Mouse (Mus musculus) frontal cortex, adult (tissue): Measurements from ENCODE around the gene Ninj2.
A peak's percentile ranks its signal among the peaks of the same experiment; 100 is the strongest.

Experiments used
- ATAC-seq: cut with Nextera tagmentation; 2 replicates; pipeline ENCODE4 v1.9.2; 2017; ENCODE audit warnings: mild to moderate bottlenecking, moderate library complexity, mixed read lengths; ENCODE audit not compliant: low TSS enrichment

Ninj2 gene

DNA sequence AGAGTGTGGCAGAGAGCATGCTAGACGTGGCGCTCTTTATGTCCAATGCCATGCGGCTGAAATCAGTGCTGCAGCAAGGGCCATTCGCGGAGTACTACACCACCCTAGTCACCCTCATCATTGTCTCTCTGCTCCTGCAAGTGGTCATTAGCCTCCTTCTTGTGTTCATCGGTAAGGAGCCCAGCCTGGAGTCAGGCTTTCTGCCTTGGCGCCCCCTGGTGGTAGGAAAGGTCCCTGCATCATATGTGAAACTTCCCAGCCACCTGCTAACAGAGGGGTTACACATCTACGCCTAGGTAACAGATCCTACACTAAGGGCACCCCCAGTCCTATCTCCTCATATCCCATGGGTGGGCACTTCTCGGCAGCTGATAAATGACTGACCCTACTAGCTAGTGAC, 104.8 kb downstream of the Ninj2 start:
- peak; percentile 66 for ATAC-seq

DNA sequence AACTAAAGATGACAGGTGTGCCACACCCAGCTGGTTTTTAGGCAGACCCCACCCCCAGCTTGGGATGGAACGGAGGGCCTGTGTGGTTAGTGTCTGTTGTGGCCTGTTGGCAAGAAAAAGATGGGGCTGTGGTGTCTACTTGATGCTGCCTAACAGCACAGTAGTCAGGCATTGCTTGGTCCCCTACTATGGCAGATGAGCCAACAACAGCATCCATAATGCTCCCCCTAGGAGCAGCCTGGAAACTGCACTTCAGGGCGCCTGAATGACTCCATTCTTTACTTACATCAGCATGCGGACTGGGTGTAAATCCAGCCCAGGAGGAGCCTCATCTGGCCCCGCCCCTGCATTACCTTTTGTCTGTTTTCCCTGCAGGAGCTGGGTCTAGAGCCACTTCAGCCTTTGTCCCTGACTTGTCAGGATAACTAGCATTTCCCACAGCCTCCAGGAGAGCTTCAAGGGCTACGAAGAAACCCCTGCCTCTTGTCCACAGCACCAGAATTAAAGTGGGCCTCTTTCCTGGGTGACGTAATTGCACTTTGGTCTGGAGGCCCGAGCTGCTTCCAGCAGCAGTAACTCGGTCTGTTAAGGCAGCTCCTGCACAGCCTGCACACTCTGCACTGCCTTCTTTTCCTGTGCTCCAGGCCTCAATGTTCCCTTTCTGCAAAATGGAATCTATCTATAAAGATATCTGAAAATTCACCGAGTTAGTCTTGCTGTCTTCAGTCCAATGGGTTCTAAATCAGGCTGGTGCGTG, 106.7 kb downstream of the Ninj2 start:
- ATAC-seq: no peak

DNA sequence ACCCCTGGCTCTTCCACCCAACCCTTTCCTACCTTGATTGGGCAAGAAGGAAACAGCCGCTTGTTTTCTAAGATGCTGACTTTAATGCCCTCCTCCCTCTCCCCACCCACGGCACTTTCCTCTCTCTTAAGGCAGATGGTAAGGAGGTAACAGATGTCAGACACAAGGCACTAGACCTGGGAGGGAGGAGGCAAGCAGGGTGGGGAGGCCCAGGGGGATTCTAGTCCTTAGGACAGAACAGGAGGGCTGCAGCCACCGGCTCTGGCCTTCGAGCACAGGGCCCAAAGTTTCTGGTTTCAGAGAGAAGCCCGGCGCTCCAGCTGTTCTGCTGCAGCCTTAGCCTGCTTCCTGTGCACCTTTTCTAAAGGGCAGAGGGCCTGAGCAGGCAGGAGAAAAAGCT, 108.8 kb downstream of the Ninj2 start:
- no peak for ATAC-seq

DNA sequence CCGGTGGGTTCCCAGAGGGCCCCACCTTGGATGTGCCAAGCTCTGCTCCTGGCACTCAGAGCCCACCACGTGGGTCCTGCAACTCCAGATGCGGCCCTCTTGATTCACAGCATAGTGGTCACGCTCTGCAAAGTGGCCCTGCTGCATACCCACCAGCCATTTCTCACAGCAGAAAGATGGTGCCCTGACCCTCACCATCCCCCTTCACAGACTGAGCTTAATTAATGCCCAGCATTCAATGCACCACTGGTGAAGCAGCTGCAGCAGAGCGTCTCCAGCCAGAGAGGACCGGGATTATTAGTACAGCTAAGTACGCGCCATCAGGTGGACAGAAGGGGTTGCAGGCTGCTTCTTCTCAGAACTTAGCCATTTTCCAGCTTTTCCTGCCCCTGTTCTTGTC, 109.3 kb downstream of the Ninj2 start:
- no peak for ATAC-seq

DNA sequence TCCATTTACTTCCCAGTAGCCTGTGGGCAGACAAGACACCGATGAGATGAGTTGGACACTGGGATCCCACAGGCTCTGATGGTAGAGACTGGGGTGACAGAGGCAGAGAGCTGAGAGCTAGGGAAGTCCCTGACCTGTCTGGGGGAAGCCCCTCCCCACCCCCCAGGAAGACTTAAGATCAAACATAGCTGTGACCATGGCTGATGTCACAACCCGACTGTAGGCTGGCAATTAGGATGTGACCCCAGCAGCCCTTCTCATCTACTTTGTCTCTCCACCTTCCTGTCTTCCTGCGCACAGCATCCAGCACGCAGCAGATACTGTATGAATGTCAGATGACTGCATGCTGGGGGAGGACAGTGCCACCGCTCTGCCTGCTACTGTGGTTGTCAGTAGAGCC, 113.4 kb downstream of the Ninj2 start:
- no peak for ATAC-seq

DNA sequence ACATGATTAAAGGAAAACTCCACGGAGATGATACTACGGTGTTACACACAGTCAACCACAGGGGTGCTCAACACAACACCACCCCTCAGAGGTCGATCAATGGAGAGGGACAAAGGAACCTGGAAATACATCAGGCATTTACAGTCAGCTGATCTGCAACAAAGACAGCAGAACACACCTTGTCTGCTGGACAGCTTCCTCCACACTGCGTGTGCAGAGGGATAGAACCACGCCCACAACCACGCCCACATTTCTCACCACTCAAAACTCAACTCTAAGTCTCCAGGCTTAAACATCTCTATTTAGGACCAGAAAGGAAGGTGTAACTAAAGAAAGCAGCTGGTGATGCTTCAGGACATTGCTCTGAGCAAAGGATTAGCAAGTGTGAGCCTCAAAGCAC, 118.4 kb downstream of the Ninj2 start:
- no peak for ATAC-seq

DNA sequence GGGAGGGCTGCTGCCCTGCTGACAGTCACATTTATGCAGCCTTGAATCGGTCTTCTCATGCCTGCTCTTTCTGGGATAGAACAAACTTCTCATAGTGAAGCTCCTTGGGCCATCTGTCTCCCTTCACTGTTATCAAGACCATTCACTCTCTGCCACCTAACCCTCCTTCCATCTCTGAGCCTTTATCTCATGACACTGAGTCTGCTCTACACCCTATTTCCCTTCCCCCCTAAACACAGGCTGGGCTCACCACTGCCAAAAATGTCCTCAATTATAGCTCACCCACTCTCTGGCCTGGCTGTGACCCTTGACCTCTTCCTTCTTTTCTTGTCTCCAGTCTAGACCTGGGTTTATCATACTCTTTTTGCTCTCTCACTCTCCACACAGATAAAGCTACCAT, 123.6 kb downstream of the Ninj2 start:
- no peak for ATAC-seq

DNA sequence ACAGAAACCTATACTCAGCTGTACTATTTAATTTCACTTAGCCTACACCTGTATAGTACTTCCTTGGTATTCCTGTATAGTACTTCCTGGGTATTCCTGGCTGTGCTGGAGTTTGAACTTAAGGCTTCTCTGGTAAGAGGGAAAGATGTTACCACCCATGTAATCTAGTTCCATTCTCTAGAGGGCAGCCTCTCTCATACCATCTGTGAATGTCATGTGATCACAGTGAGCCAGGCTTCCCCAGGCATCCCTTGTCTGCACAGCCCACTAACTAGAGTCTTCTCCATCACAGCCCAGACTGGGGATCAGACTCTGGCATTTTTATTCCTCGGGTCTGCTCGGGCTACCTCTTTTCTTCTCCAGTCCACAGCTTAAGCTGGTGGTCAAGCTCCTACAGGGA, 126.1 kb downstream of the Ninj2 start:
- no peak for ATAC-seq

DNA sequence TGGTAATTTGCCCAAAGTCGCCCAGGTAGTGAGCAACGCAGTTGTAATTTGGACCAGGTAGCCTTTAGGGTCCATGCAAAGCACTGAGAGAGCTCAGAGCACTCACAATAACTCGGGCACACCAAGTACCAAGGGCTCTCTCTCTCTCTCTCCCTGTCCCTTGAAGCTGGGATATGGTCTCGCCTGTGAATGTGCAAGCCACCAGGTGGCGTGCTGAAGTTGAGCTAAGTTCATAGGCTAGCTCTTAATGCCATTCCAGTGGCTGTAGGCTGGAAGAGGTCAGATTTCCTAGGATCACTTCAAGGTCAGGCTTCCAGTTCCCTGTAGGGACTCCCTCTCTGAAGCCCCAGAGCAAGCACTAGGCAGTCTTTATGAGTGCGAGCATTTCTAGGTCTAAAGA, 129.5 kb downstream of the Ninj2 start:
- ATAC-seq: peak; percentile 74; the same call in 1 of the 2 replicates

DNA sequence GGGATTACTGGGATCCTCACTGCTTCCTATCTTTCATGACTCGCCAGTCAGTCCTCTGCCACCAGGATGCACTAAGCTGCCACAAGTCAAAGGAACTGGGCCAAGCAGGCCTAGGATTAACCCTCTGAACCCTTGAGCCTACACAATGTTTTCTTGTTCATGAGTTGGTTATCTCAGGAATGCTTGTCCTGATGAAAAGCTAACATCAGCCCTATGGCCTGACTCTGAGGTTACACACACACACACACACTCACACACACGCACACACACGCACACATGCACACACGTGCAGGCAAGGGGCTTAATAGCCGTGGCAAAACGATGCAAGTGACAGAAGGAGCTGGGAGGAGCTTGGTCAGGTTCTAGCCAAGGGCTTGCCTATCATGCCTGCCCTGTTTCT, 132.2 kb downstream of the Ninj2 start:
- ATAC-seq: no peak

DNA sequence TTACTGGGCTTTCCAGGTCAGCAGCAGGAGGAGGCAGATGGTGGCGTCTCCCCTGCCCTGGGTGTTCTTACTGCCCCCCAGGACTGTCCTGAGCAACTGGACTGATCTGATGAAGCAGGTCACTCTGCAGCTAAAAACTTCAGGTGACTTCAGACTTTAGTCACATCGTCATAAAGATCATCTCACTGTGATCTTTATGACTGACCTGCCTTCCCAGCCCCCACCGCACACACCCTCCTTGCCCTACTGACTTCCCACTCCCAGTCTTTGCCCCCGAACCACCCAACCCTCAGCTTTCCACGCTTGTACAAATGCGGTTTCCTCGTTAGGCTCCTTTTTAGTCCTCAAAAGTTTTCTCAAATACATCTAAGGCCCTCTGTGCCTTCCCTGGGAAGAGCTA, 133.9 kb downstream of the Ninj2 start:
- ATAC-seq: no peak

DNA sequence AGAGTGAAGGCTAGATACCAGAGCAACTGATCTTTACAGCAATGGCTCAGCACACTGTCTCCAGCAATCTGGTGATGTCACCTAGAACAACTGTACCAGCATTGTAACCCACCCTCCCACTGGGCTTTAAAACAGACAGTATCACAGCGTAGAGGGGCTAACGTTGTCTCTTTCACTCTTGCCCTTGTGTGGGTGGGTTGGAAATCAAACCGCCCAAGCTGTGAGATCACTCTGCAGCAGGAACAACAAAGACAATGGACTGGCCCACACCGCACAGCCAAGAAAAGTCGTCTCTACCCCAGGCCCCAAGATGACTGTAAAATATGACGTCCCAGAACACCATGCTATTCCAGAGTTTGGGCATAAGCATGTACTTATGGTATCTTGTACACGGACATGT, 136.7 kb downstream of the Ninj2 start:
- no peak for ATAC-seq

DNA sequence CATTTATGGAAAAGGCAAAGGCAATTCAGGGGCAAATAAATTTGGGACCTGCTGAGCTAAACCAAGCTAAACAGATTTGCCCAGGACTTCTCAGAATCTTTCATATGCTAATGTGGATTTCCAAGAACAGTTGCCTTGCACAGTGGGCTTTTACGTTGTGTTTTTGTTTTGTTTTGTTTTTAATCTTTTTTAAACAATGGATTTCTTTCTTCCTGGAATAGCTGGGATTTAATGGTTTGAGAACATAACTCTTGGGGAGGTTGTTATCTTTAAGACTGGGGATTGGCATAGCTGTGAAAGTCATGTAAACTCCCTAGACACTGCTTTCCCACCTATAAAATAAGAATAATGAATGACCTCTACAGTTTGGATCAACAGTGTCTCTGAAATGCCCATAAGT, 137.3 kb downstream of the Ninj2 start:
- no peak for ATAC-seq

DNA sequence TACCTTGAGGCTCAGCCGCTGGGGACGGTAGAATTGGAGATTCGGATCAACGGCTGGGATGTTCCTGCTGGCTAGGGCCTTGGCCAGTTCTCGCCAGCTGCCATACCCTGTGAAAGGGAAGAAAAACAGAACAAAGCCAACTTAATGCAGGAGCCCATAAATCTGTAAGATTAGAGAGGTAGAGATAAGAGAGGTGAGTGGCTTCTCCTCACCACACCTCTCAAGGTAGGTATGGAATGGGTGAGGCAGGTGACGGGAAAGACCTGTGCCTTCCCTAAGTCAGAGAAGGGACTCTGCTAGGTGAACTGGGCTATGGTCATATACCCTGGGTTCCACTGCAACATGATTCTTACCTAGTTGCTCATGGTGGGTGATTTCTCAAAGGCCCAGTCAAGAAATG, 139.7 kb downstream of the Ninj2 start:
- no peak for ATAC-seq

DNA sequence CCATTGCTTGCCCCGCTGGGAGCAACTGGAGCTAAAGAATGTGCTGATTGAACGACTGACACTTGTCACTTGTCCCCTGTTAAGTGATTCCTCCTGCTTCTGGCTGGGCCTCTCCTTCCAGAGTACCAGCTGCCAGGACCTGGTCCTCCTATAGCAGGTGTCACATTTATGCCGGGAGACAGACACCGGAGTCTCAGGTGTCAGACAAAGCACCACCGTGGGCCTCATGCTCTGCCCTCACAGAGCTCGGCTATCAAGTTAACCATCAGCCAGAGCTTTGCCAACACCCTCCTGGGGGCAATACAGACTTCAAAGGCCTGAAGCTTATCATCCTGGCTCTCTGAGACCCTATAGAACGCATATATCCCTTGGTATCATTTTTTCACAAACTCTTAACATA, 142.7 kb downstream of the Ninj2 start:
- no peak for ATAC-seq

DNA sequence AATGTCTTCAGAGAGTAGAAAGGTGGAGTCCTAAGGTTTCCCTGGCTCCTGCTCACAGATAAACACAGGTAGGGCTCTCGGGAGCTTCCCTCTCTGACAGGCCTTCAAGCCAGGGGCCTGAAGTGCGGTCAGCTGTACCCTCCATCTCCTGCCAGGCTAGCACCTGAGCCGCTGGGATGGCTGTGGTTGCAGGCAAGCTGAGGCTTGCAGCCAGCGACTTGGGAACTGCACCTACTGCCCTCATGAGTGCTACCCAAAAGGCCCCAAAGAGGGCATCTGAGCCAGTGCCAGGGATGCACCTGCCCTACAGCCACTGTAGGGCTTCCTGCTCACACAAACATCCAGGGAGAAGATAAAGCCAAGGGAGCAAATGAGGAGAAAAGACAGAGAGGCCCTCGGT, 147.3 kb downstream of the Ninj2 start:
- no peak for ATAC-seq

DNA sequence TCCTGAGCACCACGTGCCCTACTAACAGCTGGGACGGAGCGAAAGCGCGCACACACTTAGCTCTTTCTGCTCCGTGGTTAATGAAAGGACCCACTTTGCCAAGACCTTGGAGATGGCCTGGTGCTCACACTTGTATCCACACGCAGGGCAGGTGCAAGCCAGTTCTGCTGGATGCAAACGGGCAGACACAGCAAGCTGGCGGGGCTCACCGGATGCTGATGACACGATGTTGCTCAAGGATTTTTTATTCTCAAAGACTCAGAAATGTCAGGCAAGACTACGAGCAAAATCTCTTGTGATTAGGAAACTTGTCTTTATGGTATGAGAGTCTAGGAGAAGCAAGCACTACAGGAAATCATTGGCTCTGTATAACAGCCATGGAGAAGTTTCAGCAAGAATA, 148.3 kb downstream of the Ninj2 start:
- no peak for ATAC-seq

DNA sequence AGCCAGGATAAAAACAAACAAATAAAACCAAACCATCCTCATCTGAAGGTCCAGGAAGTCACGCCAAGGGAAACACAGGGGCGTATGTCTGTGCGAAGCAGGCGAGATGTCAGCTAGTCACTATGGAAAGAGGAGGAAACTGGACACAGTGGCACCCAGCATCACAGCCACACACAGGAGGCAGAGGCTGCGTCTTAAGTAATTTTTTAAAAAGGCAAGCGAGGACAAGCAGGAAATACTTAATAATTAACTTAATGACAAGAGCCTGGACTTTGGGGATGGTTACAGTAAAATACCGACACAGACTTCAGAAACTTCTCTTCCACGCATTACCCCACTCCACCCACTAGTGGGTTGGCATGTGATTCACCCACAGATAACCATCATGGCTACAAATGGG, 149.4 kb downstream of the Ninj2 start:
- ATAC-seq: no peak

DNA sequence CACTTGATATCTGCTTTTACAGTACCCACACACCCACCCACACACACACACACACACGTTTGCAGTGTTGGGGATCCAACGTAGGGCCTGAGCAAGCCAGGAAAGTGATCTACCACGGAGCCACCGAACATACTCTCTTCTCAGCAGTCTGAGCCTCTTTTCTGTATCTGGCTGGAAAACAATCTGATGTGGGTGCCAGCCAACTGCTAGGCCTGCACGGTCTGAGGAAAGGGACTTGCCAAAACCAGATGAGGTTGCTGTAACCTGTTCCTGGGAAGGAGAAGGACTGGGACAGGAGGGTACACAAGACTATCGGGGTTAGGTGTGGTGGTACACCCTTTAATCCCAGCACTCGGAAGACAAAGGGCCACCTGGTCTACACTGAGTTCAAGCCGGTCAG, 150.1 kb downstream of the Ninj2 start:
- ATAC-seq: peak; percentile 57; the same call in 1 of the 2 replicates

DNA sequence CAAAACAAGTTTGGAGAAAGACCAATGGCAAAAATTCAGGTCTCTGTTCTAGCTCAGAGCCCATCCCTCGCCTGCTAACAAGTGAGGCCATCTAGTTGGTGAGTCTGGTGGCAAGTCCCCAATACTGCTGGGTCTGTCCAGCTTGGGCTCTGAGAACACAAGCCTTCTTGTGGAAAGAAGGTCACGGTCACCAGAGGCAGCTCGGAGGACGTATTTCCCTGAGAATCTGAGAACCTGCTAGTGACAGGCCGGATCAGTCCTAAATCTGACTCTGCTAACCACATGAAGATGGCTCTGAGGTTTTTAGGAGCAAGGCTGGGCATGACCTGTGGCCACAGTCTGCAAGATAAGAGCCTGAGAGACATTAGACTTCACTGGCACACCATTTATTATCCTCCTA, 153.5 kb downstream of the Ninj2 start:
- no peak for ATAC-seq

DNA sequence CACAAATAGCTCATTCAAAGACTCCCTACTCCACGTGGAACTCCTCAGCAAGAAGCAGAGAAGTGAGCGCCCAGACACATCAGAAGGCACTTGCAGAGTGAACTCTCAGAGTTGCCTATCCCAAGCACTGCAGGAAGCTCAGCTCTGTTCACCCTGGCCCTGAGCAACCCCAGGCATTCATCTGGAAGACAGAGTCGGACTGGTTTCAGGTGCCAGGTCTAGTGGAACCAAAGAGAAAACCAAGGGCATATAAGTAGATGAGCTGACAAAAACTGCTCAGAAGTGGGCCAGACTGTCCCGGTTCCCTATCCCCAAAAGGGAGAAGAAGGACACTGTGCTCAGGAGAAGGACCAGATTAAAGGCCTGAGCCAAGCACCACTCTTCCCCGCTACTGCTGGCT, 156.7 kb downstream of the Ninj2 start:
- no peak for ATAC-seq
